Mouse (Mus musculus): Measurements from ENCODE around the gene Mphosph10.

The Mphosph10 gene

GRCm38 (mm10) chr7:64351087-64351486 lies 41.0 kb downstream of the Mphosph10 start:
- DNase-seq (ENCODE audit: low spot score), result peak; percentile 54

- DNase-seq (ENCODE audit: low spot score), result no peak
Measured at GRCm38 (mm10) chr7:64349147-64349861, 42.8 kb downstream of the Mphosph10 start.

DNA sequence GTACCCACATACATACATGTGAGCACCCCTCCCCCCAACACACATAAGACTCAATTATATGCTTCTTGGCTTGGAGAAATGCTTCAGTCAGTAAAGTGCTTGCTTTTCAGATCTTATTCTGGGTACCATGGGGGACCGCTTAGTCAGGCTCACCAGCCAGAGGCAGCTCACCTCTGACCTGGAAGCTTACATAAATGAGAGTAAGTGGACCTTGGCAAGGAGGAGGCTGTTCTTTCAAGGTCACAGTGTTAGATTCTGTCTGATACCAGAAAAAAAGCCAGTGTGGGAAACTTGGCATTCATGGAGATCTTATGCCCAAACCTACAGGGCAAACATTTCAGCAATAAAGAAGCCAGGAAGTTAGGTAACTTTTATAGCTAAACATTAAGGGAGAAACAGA lies 44.3 kb downstream of the Mphosph10 start:
- no peak for DNase-seq (ENCODE audit: low spot score)

DNA sequence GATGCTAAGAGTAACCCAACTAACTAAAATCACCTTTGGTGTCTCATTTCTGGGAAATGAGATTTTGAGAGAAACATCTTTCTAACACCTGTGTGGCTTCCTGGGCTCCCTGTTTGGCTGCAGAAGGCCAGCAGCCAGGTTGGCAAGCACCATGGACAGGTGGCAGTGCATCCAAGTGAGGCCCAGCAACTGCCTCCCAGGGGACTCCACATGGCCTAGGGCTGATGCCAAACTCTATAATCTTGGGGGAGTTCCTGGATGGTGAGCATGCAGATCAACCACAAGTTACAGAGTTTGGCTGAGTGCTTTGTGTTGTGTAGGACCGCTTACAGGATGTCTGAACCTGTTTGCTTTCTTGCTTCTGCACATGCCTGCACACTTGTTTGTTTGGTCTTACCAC lies 59.4 kb downstream of the Mphosph10 start:
- DNase-seq (ENCODE audit: low spot score), result no peak

GRCm38 (mm10) chr7:64331309-64331708 lies 60.8 kb downstream of the Mphosph10 start:
- no peak for DNase-seq (ENCODE audit: low spot score)

- DNase-seq (ENCODE audit: low spot score), result no peak
Measured at GRCm38 (mm10) chr7:64327486-64327885, 64.6 kb downstream of the Mphosph10 start.

DNA sequence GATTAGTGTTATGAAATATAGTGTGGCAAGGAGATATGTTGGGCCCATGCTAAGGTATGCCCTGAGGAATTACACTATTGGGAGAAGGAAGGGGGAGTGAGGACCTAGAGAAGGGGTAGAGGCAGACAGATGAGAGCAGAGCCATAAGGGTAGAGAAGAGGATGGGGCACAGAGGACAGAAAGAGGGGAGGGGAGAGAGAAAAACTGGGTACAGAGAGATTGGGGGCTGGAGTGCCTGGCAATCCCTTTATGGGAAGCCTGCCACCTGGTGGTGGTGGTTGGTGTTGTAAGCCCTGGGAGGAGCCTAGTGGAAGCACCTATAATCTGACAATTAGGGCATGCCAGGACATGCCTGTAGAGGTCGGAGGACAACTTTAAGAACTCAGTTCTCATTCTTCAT lies 65.2 kb downstream of the Mphosph10 start:
- peak; percentile 90 for DNase-seq (ENCODE audit: low spot score)
